Mouse (Mus musculus) gastrocnemius, postnatal 36 days (tissue): ENCODE results near the gene Prss2. TPM values are rescaled to one million over a fixed set of nuclear protein-coding genes. Genes with fewer than 3 reads are reported as not detected.
"Not testable (repeated sequence)": the region's sequence is repeated elsewhere in the genome, so short reads cannot be mapped to it uniquely, and the experiment has no call there.

ENCODE experiments used
- DNase-seq, 2 experiments: peaks; one replicate each; pipeline ENCODE4 v3.0.0; 2022
- intact Hi-C: fragments of 180-260 bp; cut with DNase I; formaldehyde crosslinking; loops from one replicate; pipeline ENCODE4 v1.15.1; 2025
- long read RNA-seq, 2 experiments: library from polyadenylated mRNA; stranded (forward); transcript quantifications; one replicate each; pipeline ENCODE4 v2.0.0; 2021
- total RNA-seq, 2 experiments: library from RNA; stranded (reverse); gene quantifications; 2 replicates each; pipeline ENCODE4 v1.2.3; 2021

The Prss2 gene
- not detected for total RNA-seq
- long read RNA-seq, experiment 1 = 0 reads
- long read RNA-seq, experiment 2 = 0 reads

DNA sequence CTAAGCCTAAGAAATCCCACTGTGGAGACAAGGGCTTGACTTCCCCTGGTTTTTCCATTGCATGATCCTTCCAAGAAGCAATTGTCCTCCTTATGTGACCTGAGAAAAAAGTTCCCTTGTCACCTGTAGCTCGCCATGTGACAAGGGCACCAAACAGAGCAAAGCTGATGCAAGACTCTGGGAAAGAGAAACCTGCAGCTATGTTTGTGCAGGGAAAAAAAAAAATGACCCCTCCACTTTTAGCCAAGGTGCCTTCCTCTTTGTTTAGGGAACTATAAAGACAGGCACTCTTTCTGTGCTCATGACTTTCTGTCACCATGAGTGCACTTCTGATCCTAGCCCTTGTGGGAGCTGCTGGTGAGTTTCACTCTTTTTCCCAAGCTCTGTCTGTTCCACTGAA is at the start of gene Prss2:
Prss2 (plus strand) TSS at position 301 of the 400 bp plus-strand sequence.
- intact Hi-C loops = no loop called here
- DNase-seq = no peak

DNA sequence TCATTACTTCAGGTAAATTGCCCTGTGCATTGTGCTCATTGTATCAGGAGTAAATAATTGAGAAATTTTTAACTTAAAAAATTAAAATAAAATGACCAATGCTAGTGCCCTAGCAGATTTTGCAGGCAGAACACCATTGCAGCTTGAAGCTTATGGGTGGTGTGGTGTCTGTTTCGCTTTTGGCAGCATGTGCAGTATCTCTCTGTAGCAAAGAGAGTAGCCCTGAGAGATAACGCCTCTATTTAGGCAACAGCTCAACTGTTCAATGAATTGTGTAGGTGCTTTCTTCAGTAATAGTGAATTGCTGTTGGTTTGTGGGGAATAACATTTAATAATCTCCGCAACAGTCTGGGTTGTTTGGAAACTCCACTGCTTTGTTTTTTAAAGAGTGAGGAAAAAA is 22.2 kb upstream of the Prss2 start:
- intact Hi-C loops = no loop called here
- no peak for DNase-seq

DNA sequence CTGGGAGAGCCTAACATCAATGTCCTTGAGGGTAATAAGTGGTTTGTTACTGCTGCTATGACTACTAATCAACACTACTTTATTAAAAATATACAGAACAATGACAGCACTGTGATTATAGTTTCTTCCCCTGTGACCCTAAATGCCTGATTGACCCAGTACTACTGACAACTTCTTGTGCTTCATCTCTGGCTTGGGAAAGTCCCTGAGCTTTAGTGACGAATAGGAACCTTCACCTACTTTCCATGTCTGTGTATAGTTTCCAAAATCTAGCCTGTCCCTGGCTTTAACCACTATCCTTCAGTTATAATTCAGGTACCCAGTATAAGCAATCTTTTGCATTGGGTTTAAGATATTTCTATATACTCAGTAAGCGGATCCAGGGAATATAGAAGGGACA is 16.7 kb upstream of the Prss2 start:
- intact Hi-C loops = no loop called here
- DNase-seq = no peak

GRCm38 (mm10) chr6:41505323-41505722 is 16.3 kb upstream of the Prss2 start:
- intact Hi-C loops = no loop called here
- DNase-seq = no peak

GRCm38 (mm10) chr6:41518017-41518524 is 3.5 kb upstream of the Prss2 start:
- no peak for DNase-seq
- intact Hi-C loops = no loop called here

- no peak for DNase-seq
- intact Hi-C loops = no loop called here
Observed at GRCm38 (mm10) chr6:41526453-41526852, 4.9 kb downstream of the Prss2 start.

GRCm38 (mm10) chr6:41527402-41527801 is 5.8 kb downstream of the Prss2 start:
- no peak for DNase-seq
- intact Hi-C loops = no loop called here

DNA sequence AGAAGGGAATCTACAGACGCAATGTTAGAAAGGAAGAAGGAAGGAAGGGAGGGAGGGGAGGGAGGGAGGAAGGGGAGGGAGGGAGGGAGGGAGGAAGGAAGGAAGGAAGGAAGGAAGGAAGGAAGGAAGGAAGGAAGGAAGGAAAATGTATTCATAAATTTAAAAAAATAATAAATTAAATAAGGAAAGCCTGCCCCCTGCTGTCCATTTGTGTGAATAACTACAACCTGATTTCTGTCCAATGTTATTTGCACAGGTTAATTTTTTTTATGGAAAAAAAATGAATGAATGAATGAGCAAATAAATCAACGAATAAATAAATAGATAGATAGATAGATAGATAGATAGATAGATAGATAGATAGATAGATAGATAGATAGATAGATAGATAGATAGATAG is 8.4 kb downstream of the Prss2 start:
- DNase-seq, intact Hi-C loops: not testable (repeated sequence)

- no peak for DNase-seq
- intact Hi-C loops = no loop called here
Observed at GRCm38 (mm10) chr6:41532181-41532580, 10.6 kb downstream of the Prss2 start.

- DNase-seq = no peak
- intact Hi-C loops = no loop called here
Observed at GRCm38 (mm10) chr6:41532687-41533284, 11.2 kb downstream of the Prss2 start.

DNA sequence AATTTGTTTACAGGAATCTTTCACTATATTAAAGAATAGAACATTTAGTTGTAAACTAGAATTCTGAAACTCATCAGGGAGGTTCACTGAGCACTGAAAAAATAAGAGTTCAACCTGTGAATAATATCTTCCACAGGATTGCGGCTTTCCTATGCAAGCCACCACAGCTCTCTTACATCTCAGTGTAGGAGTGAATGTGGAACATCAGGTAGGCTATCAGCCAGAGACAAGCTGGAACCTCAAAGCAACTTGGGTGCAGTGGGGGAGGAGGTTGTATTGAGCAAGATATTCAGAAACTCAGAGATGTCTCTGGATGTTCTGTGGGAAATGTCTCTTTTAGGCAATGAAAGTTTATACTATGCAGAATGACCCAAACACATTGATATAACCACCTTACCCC is 15.8 kb downstream of the Prss2 start:
- DNase-seq = no peak
- intact Hi-C loops = no loop called here

- intact Hi-C loops, DNase-seq: not testable (repeated sequence)
Observed at GRCm38 (mm10) chr6:41538296-41538695, 16.7 kb downstream of the Prss2 start.

DNA sequence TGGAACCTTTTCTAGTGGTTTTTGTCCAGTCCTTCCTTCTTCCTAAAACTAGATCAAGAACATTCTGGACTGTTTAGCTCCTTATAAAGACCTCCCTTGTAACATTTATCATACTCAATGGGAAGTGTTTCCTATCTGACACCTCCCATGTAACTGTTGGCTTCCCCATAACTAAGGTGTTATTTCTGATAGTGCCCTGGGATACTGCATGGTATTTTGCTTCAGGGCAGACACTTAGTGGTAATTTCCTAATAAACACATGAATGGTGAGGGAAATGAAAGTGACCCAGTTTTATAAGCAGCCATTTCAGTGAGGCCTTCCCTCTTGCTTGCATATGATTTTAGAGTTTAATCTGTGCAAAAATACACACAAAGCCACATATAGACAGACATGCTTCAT is 19.2 kb downstream of the Prss2 start:
- DNase-seq = no peak
- intact Hi-C loops = no loop called here

- DNase-seq = no peak
- intact Hi-C loops = no loop called here
Observed at GRCm38 (mm10) chr6:41541746-41542145, 20.2 kb downstream of the Prss2 start.

DNA sequence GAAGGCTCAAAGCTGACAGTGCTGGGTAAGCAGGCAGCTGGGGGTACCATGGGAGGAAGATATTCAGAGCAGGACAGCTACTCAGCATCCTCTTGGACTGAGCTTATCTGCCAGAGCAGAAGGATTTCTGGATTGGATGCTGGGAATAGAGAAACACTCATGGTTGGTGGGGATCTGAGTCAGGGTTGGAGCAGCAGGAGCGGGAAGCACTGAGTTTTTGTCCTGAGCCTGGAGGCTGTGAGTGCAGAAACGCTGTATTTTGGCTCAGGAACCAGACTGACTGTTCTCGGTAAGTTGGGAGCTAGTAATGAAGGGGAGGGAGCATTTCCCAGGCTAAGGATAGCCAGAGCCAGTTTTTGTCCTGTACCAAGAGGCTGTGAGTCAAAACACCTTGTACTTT is 21.4 kb downstream of the Prss2 start:
- intact Hi-C loops = no loop called here

GRCm38 (mm10) chr6:41543411-41544050 is 21.9 kb downstream of the Prss2 start:
- DNase-seq = no peak
- intact Hi-C loops = no loop called here

More for the DNA sequence above, 21.4 kb downstream of the Prss2 start:
- DNase-seq = no peak

DNA sequence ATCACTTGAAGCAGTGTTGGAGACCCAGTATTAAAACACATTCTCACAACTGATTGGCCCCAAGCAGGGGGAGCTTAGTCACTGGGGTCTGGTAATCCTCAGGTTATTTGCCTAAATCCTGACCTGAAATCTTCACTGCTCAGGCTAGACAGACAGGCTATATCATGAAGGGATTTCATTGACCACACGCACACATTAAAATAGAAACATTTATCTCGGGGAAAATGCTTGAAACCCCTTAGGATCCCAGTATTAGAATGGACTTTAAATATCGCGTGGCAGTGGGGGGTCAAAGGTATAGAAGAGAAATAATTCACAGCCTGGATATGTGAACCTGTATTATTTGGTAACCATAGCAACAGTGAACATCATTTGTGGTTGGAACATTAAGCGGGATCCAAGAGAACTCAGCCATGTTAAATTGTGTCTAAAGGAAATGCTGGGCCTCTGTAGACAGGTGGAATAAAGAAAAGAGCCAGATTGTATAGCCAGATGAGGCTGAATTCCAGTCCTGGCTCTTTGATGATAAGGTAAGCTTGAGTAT is 22.9 kb downstream of the Prss2 start:
- DNase-seq = no peak
- intact Hi-C loops = no loop called here

DNA sequence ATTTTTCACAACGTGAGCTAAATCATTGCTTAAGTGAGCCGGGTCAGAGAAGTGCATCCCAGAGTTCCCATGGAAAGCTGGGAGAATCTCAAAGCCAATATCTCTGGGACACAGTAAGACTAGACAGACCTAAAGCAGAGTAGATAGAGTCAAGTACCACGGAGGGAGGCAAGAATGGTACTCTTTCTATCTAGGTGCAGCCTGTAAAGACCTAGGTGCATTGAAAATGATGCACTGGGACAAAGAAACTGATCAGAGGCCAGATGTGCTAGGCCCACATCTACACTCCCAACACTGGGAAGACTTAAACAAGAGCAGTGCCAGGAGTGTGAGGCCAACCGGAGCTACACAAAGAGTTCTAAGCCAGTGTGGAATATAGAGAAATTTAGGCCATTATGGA is 23.7 kb downstream of the Prss2 start:
- DNase-seq = no peak
- intact Hi-C loops = no loop called here

DNA sequence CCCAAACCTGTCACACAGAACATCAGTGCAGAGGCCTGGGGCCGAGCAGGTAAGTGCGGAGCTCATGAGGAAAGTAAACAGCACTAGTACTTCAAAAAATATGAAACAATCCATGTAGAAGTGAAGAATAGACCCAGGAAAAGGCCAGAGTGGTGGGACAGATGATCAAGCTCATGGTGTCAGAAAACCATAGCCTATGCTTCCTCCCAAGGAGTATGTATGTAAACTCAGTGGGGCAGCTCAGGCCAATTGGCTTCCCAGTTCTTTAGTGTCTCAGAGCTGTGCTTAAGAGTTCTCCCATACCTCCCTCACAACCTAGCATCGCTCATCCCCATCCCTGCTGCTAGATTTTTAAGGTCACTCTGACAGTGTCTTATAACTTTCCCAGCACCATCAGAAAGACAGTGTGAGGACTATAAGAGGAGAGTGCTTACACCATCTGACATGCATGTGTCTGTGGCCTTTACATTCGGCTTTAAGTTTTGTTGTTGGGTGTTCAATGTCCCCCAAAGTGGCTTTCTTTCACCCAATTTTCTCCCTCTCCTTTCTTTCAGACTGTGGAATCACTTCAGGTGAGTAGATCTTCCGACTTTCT is 25.6 kb downstream of the Prss2 start:
- no peak for DNase-seq
- intact Hi-C loops = no loop called here

DNA sequence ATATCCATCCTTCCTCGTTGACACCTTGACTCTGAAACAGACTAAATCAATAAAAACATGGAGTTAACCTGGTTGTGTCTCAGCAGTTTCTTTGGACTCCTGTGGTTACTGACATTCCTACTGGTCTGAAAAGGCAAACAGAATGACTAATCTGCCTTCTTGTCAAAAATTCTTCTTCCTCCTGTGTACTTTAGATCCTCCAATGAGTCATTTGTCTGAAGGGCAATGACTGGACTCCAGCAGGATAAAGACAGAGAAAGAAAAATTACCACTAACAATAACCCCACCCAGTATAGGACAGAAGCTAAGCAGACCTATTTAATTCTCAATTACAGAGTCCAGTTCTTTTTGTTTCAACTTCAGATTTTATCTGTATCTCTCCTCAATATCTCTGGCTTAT is 26.7 kb downstream of the Prss2 start:
- DNase-seq = no peak
- intact Hi-C loops = no loop called here

DNA sequence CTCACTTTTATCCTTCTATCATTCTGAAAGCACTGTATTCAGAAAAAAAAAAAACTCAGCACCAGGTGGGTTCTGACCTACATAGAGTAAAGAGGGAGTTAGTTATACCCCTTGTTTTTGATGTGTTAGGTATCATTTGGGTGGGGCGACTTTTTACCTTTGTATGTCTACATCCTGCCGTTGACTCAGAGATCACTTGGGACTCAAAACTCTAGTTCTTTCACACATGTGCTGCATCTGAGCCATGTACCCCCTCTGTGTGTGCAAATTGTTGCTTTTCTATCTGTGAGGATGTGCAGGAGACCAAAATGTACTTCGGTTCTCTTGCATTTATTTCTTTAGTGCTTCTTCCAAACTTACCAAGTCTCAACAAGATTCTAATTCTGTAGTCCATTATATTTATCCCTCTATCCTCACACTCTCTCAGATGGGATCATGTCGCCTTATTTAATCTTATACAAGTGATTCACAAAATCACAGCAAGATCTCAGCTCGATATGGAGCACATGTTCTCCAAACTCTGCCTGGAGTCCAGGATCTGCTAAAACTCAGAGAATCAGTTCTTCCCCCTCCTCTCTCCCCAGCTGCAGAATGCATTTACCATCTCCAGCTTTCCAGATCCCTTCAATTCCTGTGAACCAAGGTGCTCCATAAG is 31.9 kb downstream of the Prss2 start:
- intact Hi-C loops = no loop called here
- DNase-seq = no peak
